Mouse (Mus musculus): Measurements from ENCODE around the gene Morn2. TPM values are rescaled to one million over a fixed set of nuclear protein-coding genes. Genes with fewer than 3 reads are reported as not detected.

Morn2 gene
- polyA plus RNA-seq, 1 experiment from 2014 or later, result 17.4 TPM

- H3K27ac ChIP-seq, result no peak overlapping the region
- no peak overlapping the region for H3K4me3 ChIP-seq
- WGBS, result 72% methylated on average over 2 of the region's 2 CpGs
- H3K9me3 ChIP-seq, result no peaks in the 10 kb centered on the region
- H3K4me1 ChIP-seq, result no peaks in the 10 kb centered on the region
- no peaks in the 10 kb centered on the region for H3K27me3 ChIP-seq (ENCODE audit: insufficient read depth, poor library complexity, severe bottlenecking)
- no peaks in the 10 kb centered on the region for H3K36me3 ChIP-seq
- DNase-seq (ENCODE audit: low spot score), result no peak
These were observed 42.4 kb downstream of the Morn2 start for GRCm38 (mm10) chr17:80332386-80332785.

- Histone ChIP-seq H3K9me3 (no peaks in the 10 kb centered on the region), H3K27me3 (ENCODE audit: insufficient read depth, poor library complexity, severe bottlenecking) (no peaks in the 10 kb centered on the region), H3K27ac (no peak overlapping the region), H3K36me3 (no peaks in the 10 kb centered on the region), H3K4me1 (no peaks in the 10 kb centered on the region), H3K4me3 (no peak overlapping the region)
- 75% methylated on average over 4 of the region's 4 CpGs for WGBS
- DNase-seq (ENCODE audit: low spot score), result no peak
These were observed 55.3 kb downstream of the Morn2 start for GRCm38 (mm10) chr17:80345277-80345676.

GRCm38 (mm10) chr17:80346591-80347125 lies 56.7 kb downstream of the Morn2 start:
- no peak overlapping the region for H3K27ac ChIP-seq
- no peaks in the 10 kb centered on the region for H3K36me3 ChIP-seq
- 74% methylated on average over 11 of the region's 11 CpGs for WGBS
- DNase-seq (ENCODE audit: low spot score), result no peak
- H3K4me3 ChIP-seq, result no peak overlapping the region
- no peaks in the 10 kb centered on the region for H3K9me3 ChIP-seq
- no peaks in the 10 kb centered on the region for H3K4me1 ChIP-seq
- no peaks in the 10 kb centered on the region for H3K27me3 ChIP-seq (ENCODE audit: insufficient read depth, poor library complexity, severe bottlenecking)

Other genes starting within 250 kb of the Morn2 start
- gene Hnrnpll, start 227.9 kb upstream of the Morn2 start, polyA plus RNA-seq (2016; fragmentation: Nextera tagmentation; extraction: Ambion mirVana), result 52.2 and 76.3 TPM in 2 replicates
- 7.5 and 8.6 TPM in 2 replicates for gene Galm, start 162.7 kb upstream of the Morn2 start, polyA plus RNA-seq (2016; fragmentation: Nextera tagmentation; extraction: Ambion mirVana)
- gene Srsf7, start 82.9 kb upstream of the Morn2 start, polyA plus RNA-seq (2016; fragmentation: Nextera tagmentation; extraction: Ambion mirVana), result 412 and 609 TPM in 2 replicates
- 0.11 TPM in 1 of 2 replicates, not detected in the other for gene Ttc39d, start 82.7 kb upstream of the Morn2 start, polyA plus RNA-seq (2016; fragmentation: Nextera tagmentation; extraction: Ambion mirVana)
- gene Gemin6, start 65.8 kb upstream of the Morn2 start, polyA plus RNA-seq (2016; fragmentation: Nextera tagmentation; extraction: Ambion mirVana), result 36.5 and 47.6 TPM in 2 replicates
- 12.4 and 12.9 TPM in 2 replicates for gene Dhx57, start 273 bp downstream of the Morn2 start, polyA plus RNA-seq (2016; fragmentation: Nextera tagmentation; extraction: Ambion mirVana)
- gene Arhgef33, start 17.2 kb downstream of the Morn2 start, polyA plus RNA-seq (2016; fragmentation: Nextera tagmentation; extraction: Ambion mirVana), result 0.49 and 0.78 TPM in 2 replicates
- gene Gm10190, start 83.3 kb downstream of the Morn2 start, polyA plus RNA-seq (2016; fragmentation: Nextera tagmentation; extraction: Ambion mirVana), result 0.89 TPM in 1 of 2 replicates, not detected in the other
- 2.5 and 3.2 TPM in 2 replicates for gene Sos1, start 190.2 kb downstream of the Morn2 start, polyA plus RNA-seq (2016; fragmentation: Nextera tagmentation; extraction: Ambion mirVana)

All from heart, embryonic 10.5 days (tissue).